Mouse (Mus musculus) G1E (cell line): Measurements from ENCODE around the gene Trmt1.

Source experiments
- CTCF ChIP-seq: IDR thresholded peaks from 2 replicates; pipeline ENCODE4 v1.5.1; 2012; ENCODE audit warnings: low read depth, low read length, inconsistent platforms, mixed read lengths
- GATA1 ChIP-seq: IDR thresholded peaks from 2 replicates; pipeline ENCODE4 v1.6.1; 2012; ENCODE audit warnings: borderline replicate concordance, low read length, inconsistent platforms, mixed read lengths
- GATA2 ChIP-seq: IDR thresholded peaks from 2 replicates; pipeline ENCODE4 v1.6.1; 2012; ENCODE audit warnings: low read depth, low read length, inconsistent platforms, borderline replicate concordance
- POLR2AphosphoS5 ChIP-seq: IDR thresholded peaks from 2 replicates; pipeline ENCODE4 v1.6.1; 2012; ENCODE audit warnings: low read depth, low read length, inconsistent platforms; ENCODE audit not compliant: insufficient replicate concordance
- TAL1 ChIP-seq: conservative IDR thresholded peaks from 2 replicates; pipeline ENCODE4 v1.6.1; 2012; ENCODE audit warnings: low read depth, low read length, inconsistent platforms, mixed read lengths

DNA sequence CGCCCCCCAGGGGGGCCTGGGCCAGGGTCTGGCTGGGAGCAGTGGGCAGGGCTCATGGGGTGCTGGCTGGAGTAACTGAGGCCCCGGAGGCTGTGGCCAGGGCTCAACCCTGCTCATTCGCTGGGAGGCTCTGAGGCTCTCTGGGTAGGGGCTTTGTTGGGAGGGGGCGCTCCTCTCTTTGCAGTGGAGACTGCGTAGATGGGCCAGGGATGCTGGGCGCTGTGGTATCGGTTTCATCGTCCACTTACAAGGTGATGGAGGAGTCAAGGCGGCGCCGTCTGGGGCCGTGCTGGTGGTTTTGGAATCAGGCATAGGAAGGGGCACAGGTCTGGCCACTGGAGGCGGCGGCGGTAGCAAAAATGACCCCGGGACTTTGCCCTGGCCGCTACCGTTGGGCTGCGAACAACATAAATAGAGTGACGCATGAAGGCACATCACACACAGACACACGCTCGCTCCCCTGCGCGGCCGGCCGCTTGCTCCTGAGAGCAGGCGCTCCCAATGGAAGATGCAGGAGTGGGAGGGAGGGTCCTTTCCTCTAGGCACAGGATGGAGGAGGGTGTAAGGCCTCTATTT is 29.9 kb downstream of the Trmt1 start:
- no peak for TF ChIP-seq CTCF
- TF ChIP-seq TAL1 = no peak
- no peak for TF ChIP-seq GATA1
- no peak for TF ChIP-seq GATA2
- no peak for TF ChIP-seq POLR2AphosphoS5
